Mouse (Mus musculus): ENCODE data around the gene 1700067P10Rik.

DNA sequence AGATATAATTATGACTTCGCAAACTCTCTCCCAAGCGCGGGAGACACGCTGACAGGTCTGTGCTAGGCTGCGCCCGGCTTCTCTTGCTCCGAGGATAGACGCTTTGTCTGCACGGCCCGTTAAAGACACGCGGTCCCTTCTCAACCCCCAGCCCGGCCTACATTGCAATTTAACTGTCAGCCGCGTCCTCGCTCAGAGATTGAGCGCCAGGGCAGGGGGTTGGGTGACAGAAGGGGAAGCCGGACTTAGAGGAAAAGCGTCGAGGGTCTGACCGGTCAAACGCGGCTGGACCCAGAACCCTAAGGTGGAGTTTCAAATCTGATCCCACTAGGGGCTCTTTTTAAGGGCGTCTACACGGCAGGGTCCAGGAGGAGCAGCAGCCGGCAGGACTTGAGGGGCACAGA lies 6.6 kb downstream of the 1700067P10Rik start:
- TF ChIP-seq POLR2AphosphoS2 (IDR thresholded peaks at IDR 0.05; ENCODE audit: insufficient read length, low read depth): no peak
- no peak for TF ChIP-seq POLR2A (IDR thresholded peaks at IDR 0.05; ENCODE audit: insufficient read length, low read depth)
- TF ChIP-seq TCF12 (IDR thresholded peaks at IDR 0.05; ENCODE audit: insufficient read depth, poor library complexity, severe bottlenecking): no peak
- TF ChIP-seq CEBPB (IDR thresholded peaks at IDR 0.05; ENCODE audit: insufficient read depth, poor library complexity, severe bottlenecking): no peak
- no peak for TF ChIP-seq USF1 (IDR thresholded peaks at IDR 0.05; ENCODE audit: low read depth)
- no peak for TF ChIP-seq E2F4 (IDR thresholded peaks at IDR 0.05; ENCODE audit: insufficient read depth)
- TF ChIP-seq MYOD1 (IDR thresholded peaks at IDR 0.05; ENCODE audit: control insufficient read depth in 1 of 3, insufficient read length in 2 of 3, low read depth in 2 of 3): no peak
- TF ChIP-seq MYOG (IDR thresholded peaks at IDR 0.05; ENCODE audit: control insufficient read depth in 1 of 3, insufficient read depth in 1 of 3, insufficient read length in 2 of 3, low read depth in 2 of 3): no peak
- TF ChIP-seq MAX (IDR thresholded peaks at IDR 0.05; ENCODE audit: low read depth): no peak

All from myocyte (in vitro differentiated cells).